Mouse (Mus musculus): ENCODE data around the gene Slc1a5. TPM values are rescaled to one million over a fixed set of nuclear protein-coding genes. Genes with fewer than 3 reads are reported as not detected.

Slc1a5 gene
- polyA plus RNA-seq, 1 experiment from 2014 or later: 48.6 TPM

DNA sequence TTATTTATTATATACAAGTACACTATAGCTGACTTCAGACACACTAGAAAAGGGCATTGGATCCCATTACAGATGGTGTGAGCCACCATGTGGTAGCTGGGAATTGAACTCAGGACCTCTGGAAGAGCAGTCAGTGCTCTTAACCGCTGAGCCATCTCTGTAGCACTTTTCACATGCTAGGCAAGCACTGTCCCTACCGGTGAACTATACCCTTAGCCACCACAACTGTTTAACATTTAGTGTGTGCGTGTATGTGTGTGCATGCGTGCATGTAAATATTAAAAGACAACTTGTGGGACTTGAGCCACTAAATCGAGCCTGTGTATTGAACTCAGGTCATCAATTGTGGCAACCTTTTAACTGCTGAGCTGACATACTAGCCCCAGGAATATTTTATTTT, 65.6 kb downstream of the Slc1a5 start:
- no peak overlapping the region for H3K4me3 ChIP-seq (ENCODE audit: low read depth, low read length)
- H3K27me3 ChIP-seq (ENCODE audit: control insufficient read depth, insufficient read depth, low read length): no peaks in the 10 kb centered on the region
- no peaks in the 10 kb centered on the region for H3K9me3 ChIP-seq (ENCODE audit: control insufficient read depth, low read length)
- WGBS: 91% methylated on average over 5 of the region's 5 CpGs
- no peak overlapping the region for H3K9ac ChIP-seq (ENCODE audit: low read length)
- H3K4me1 ChIP-seq (replicated peaks; ENCODE audit: control insufficient read depth, insufficient read depth): peaks cover 5% of the 10 kb centered on the region; the same call in 1 of the 2 replicates
- no peak overlapping the region for H3K27ac ChIP-seq (replicated peaks)
- peaks cover 11% of the 10 kb centered on the region; the same call in 1 of the 2 replicates for H3K36me3 ChIP-seq (ENCODE audit: control insufficient read depth, insufficient read depth, low read length)
- H3K4me2 ChIP-seq (replicated peaks; ENCODE audit: low read depth): no peak overlapping the region
- ATAC-seq (ENCODE audit: low FRiP score, low TSS enrichment) (no peak), DNase-seq (ENCODE audit: low spot score) (no peak)
- TF ChIP-seq EP300 (optimal IDR thresholded peaks at IDR 0.05): no peak
- TF ChIP-seq CTCF (IDR thresholded peaks at IDR 0.05; ENCODE audit: low read depth): no peak

DNA sequence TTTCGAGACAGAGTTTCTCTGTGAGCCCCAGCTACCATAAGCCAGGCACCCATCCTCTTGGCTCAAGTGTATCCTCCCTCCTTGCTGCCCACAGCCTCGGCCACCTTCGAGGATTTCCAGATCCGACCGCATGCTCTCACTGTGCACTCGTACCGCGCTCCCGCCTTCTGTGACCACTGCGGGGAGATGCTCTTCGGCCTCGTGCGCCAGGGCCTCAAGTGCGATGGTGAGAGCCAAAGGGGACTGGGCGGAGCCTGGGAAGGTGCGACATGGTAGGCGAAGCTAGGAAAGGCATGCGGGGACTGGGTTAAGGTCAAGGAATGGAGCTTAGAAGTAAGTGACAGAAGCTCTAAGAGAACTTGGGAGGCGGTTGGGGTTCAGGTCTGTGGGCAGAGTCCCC, 66.4 kb downstream of the Slc1a5 start:
- Histone ChIP-seq H3K4me3 (ENCODE audit: low read depth, low read length) (no peak overlapping the region), H3K27me3 (ENCODE audit: control insufficient read depth, insufficient read depth, low read length) (no peaks in the 10 kb centered on the region), H3K4me2 (replicated peaks; ENCODE audit: low read depth) (no peak overlapping the region), H3K9ac (ENCODE audit: low read length) (no peak overlapping the region), H3K36me3 (ENCODE audit: control insufficient read depth, insufficient read depth, low read length) (peaks cover 15% of the 10 kb centered on the region), H3K27ac (replicated peaks) (no peak overlapping the region), H3K9me3 (ENCODE audit: control insufficient read depth, low read length) (no peaks in the 10 kb centered on the region), H3K4me1 (replicated peaks; ENCODE audit: control insufficient read depth, insufficient read depth) (peaks cover 5% of the 10 kb centered on the region; the same call in 1 of the 2 replicates)
- WGBS: 85% methylated on average over 18 of the region's 19 CpGs
- TF ChIP-seq EP300 (optimal IDR thresholded peaks at IDR 0.05): no peak
- TF ChIP-seq CTCF (IDR thresholded peaks at IDR 0.05; ENCODE audit: low read depth): no peak
- no peak for DNase-seq (ENCODE audit: low spot score)
- no peak for ATAC-seq (ENCODE audit: low FRiP score, low TSS enrichment)

Other genes with a start within 250 kb of the Slc1a5 start
- gene Arhgap35, start 166.3 kb upstream of the Slc1a5 start, polyA plus RNA-seq (2015; fragmentation: Nextera tagmentation; extraction: Ambion mirVana): 3.8 and 4.1 TPM in 2 replicates
- gene Ceacam15, start 105.6 kb upstream of the Slc1a5 start, polyA plus RNA-seq (2015; fragmentation: Nextera tagmentation; extraction: Ambion mirVana): not detected in 2 replicates
- gene Ceacam9, start 59.4 kb upstream of the Slc1a5 start, polyA plus RNA-seq (2015; fragmentation: Nextera tagmentation; extraction: Ambion mirVana): not detected in 2 replicates
- 225 and 229 TPM in 2 replicates for gene Ap2s1, start 42.9 kb upstream of the Slc1a5 start, polyA plus RNA-seq (2015; fragmentation: Nextera tagmentation; extraction: Ambion mirVana)
- 45.1 and 45.2 TPM in 2 replicates for gene Strn4, start 34.5 kb downstream of the Slc1a5 start, polyA plus RNA-seq (2015; fragmentation: Nextera tagmentation; extraction: Ambion mirVana)
- 14.2 and 14.5 TPM in 2 replicates for gene Fkrp, start 35.4 kb downstream of the Slc1a5 start, polyA plus RNA-seq (2015; fragmentation: Nextera tagmentation; extraction: Ambion mirVana)
- gene Prkd2, start 61.6 kb downstream of the Slc1a5 start, polyA plus RNA-seq (2015; fragmentation: Nextera tagmentation; extraction: Ambion mirVana): 7.5 and 8.8 TPM in 2 replicates
- gene Dact3, start 94.0 kb downstream of the Slc1a5 start, polyA plus RNA-seq (2015; fragmentation: Nextera tagmentation; extraction: Ambion mirVana): 3.5 and 5.1 TPM in 2 replicates
- 7.3 and 7.4 TPM in 2 replicates for gene Gng8, start 110.4 kb downstream of the Slc1a5 start, polyA plus RNA-seq (2015; fragmentation: Nextera tagmentation; extraction: Ambion mirVana)
- gene Ptgir, start 125.2 kb downstream of the Slc1a5 start, polyA plus RNA-seq (2015; fragmentation: Nextera tagmentation; extraction: Ambion mirVana): 1.5 and 1.6 TPM in 2 replicates
- gene Calm3, start 142.8 kb downstream of the Slc1a5 start, polyA plus RNA-seq (2015; fragmentation: Nextera tagmentation; extraction: Ambion mirVana): 49.1 and 58.7 TPM in 2 replicates
- gene Pnmal2, start 163.3 kb downstream of the Slc1a5 start, polyA plus RNA-seq (2015; fragmentation: Nextera tagmentation; extraction: Ambion mirVana): 4.7 and 4.8 TPM in 2 replicates
- 1.7 and 1.8 TPM in 2 replicates for gene Pnmal1, start 178.3 kb downstream of the Slc1a5 start, polyA plus RNA-seq (2015; fragmentation: Nextera tagmentation; extraction: Ambion mirVana)
- 0.15 and 0.16 TPM in 2 replicates for gene Gm42372, start 201.7 kb downstream of the Slc1a5 start, polyA plus RNA-seq (2015; fragmentation: Nextera tagmentation; extraction: Ambion mirVana)
- gene Ccdc8, start 211.4 kb downstream of the Slc1a5 start, polyA plus RNA-seq (2015; fragmentation: Nextera tagmentation; extraction: Ambion mirVana): 4.7 and 6.7 TPM in 2 replicates
- gene Ppp5c, start 246.6 kb downstream of the Slc1a5 start, polyA plus RNA-seq (2015; fragmentation: Nextera tagmentation; extraction: Ambion mirVana): 51.6 and 57.5 TPM in 2 replicates